Mouse (Mus musculus): ENCODE data around the gene Stard8. TPM values are rescaled to one million over a fixed set of nuclear protein-coding genes. Genes with fewer than 3 reads are reported as not detected.

Stard8 gene
- 5.2 and 5.7 TPM in 2 replicates for polyA plus RNA-seq (2012; rRNA removed)

GRCm38 (mm10) chrX:99003046-99003445, at the start of gene Stard8:
Stard8 (plus strand) TSS chrX:99003248.

Other genes starting within 250 kb of the Stard8 start
- 38.7 and 43.7 TPM in 2 replicates for gene Ophn1, start 112.2 kb upstream of the Stard8 start, polyA plus RNA-seq (2012; rRNA removed)
- 17.0 and 18.5 TPM in 2 replicates for gene Yipf6, start 66.9 kb upstream of the Stard8 start, polyA plus RNA-seq (2012; rRNA removed)
- 30.0 and 34.5 TPM in 2 replicates for gene Efnb1, start 132.9 kb downstream of the Stard8 start, polyA plus RNA-seq (2012; rRNA removed)